Mouse (Mus musculus): ENCODE measurements around the gene Lingo1. TPM values are rescaled to one million over a fixed set of nuclear protein-coding genes. Genes with fewer than 3 reads are reported as not detected.

Gene Lingo1
- polyA plus RNA-seq, 1 experiment = 1.2 TPM

DNA sequence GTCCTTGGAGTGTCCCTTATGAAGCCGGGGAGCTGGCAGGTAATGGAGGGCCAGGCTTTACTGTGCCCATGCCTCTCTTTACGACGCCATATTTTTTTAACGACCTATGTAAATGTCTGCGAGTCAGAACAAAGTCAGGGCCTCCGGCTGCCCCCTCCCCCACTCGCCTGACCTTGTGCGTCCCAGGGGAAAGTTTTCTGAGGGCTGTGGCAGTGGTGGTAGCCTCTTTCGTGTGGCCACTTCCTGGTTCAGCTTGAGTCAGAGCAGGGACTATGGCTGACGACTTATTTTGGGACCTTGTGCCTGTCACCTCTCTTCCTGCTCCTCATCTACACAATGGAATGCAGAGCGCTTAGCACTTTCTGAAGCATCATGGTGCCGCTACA, 183.5 kb downstream of the Lingo1 start:
- no peaks in the 10 kb centered on the region for H3K36me3 ChIP-seq (ENCODE audit: control insufficient read depth, insufficient read depth)
- H3K4me3 ChIP-seq = no peak overlapping the region
- TF ChIP-seq MYOD1 (IDR thresholded peaks at IDR 0.05; ENCODE audit: control insufficient read depth in 1 of 3, insufficient read length in 2 of 3, low read depth in 2 of 3) = no peak
- no peak for TF ChIP-seq SRF (IDR thresholded peaks at IDR 0.05; ENCODE audit: control insufficient read depth, insufficient read length, low read depth)
- no peak for TF ChIP-seq E2F4 (IDR thresholded peaks at IDR 0.05; ENCODE audit: insufficient read depth)
- no peak for TF ChIP-seq REST (IDR thresholded peaks at IDR 0.05; ENCODE audit: insufficient read depth, insufficient read length)
- TF ChIP-seq TCF3 (IDR thresholded peaks at IDR 0.05; ENCODE audit: insufficient read length, low read depth) = no peak
- TF ChIP-seq CEBPB (IDR thresholded peaks at IDR 0.05; ENCODE audit: insufficient read depth, poor library complexity, severe bottlenecking) = no peak
- no peak for TF ChIP-seq MYOG (IDR thresholded peaks at IDR 0.05; ENCODE audit: control insufficient read depth in 1 of 3, insufficient read depth in 1 of 3, insufficient read length in 2 of 3, low read depth in 2 of 3)
- TF ChIP-seq TCF12 (IDR thresholded peaks at IDR 0.05; ENCODE audit: insufficient read depth, poor library complexity, severe bottlenecking) = no peak
- TF ChIP-seq POLR2AphosphoS2 (IDR thresholded peaks at IDR 0.05; ENCODE audit: insufficient read length, low read depth) = no peak
- TF ChIP-seq POLR2A (IDR thresholded peaks at IDR 0.05; ENCODE audit: insufficient read length, low read depth) = no peak
- no peak for TF ChIP-seq MAX (IDR thresholded peaks at IDR 0.05; ENCODE audit: low read depth)
- TF ChIP-seq USF1 (IDR thresholded peaks at IDR 0.05; ENCODE audit: low read depth) = no peak
- no peaks in the 10 kb centered on the region for H3K79me2 ChIP-seq (ENCODE audit: control insufficient read depth, insufficient read depth)
- H3K4me2 ChIP-seq (ENCODE audit: low read depth) = no peak overlapping the region
- H3ac ChIP-seq (ENCODE audit: control insufficient read depth, insufficient read length) = no peak overlapping the region
- H3K27me3 ChIP-seq (ENCODE audit: control insufficient read depth, insufficient read depth, insufficient read length) = peaks cover 25% of the 10 kb centered on the region

DNA sequence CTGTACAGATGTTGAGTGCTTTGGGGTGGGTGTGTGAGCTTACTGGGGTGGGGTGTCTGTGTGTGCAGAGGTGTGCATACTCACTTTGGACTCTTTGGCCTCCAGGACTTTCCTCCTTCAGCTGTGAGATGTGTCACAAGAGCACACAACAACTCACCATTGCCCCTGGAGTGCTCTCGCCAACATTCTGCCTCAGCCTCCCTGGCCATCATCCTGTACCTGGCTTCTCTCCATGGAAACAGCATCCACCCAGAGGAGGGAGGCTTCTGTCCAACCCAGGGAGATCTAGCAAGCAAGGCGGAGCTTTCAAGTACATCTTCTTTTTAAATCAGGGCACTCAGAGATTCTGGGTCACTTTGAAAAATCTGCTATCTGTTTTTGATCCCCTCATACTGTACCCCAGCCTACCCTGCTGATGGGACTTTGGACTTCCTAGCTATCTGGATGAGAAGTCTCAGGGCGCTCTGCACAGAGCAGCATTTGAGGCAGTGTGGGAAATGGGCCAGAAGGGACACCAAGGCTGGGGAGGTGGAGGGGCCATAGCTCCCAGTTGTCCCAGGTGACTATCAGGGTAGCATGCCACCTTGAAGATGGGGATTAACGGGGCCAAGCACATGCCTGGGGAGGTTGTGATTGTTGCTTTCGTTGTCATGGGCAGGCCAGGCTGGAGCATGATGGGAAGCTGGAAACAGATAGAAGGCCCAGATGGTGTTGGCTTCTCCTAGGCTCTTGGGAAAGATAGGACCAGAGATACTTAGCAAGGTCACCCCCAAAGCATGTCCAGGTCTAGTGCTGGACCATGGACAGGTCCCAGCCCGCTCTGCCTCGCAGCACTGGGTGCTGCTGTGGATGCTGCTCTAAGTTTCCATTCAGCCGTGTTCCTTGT, 184.1 kb downstream of the Lingo1 start:
- H3K4me2 ChIP-seq (ENCODE audit: low read depth) = no peak overlapping the region
- H3ac ChIP-seq (ENCODE audit: control insufficient read depth, insufficient read length) = no peak overlapping the region
- TF ChIP-seq MYOG (IDR thresholded peaks at IDR 0.05; ENCODE audit: control insufficient read depth in 1 of 3, insufficient read depth in 1 of 3, insufficient read length in 2 of 3, low read depth in 2 of 3) (no peak), REST (IDR thresholded peaks at IDR 0.05; ENCODE audit: insufficient read depth, insufficient read length) (peak; percentile 43), TCF3 (IDR thresholded peaks at IDR 0.05; ENCODE audit: insufficient read length, low read depth) (no peak), POLR2A (IDR thresholded peaks at IDR 0.05; ENCODE audit: insufficient read length, low read depth) (no peak)
- no peaks in the 10 kb centered on the region for H3K36me3 ChIP-seq (ENCODE audit: control insufficient read depth, insufficient read depth)
- H3K79me2 ChIP-seq (ENCODE audit: control insufficient read depth, insufficient read depth) = no peaks in the 10 kb centered on the region
- no peak overlapping the region for H3K4me3 ChIP-seq
- H3K27me3 ChIP-seq (ENCODE audit: control insufficient read depth, insufficient read depth, insufficient read length) = peaks cover 25% of the 10 kb centered on the region

DNA sequence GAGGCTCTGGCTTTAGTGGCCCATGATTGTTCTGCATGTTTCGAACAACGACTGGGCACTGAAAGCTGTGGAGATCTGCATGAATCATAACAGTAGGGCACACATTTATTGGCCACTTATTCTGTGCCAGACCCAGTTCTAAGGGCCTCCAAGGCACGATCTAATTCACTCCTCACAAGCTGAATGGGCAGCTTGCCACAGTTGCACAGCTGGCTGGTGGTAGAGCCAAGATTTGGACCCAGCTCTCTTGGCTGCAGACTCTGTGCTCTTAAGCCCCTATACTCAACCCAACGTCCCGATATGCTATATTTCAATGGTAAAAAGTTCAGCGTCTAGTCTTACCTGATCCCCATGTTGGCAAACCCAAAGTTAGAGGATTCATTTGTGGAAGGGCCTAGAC, 185.3 kb downstream of the Lingo1 start:
- Histone ChIP-seq H3K4me3 (no peak overlapping the region), H3K79me2 (ENCODE audit: control insufficient read depth, insufficient read depth) (no peaks in the 10 kb centered on the region), H3K27me3 (ENCODE audit: control insufficient read depth, insufficient read depth, insufficient read length) (peaks cover 25% of the 10 kb centered on the region)

DNA sequence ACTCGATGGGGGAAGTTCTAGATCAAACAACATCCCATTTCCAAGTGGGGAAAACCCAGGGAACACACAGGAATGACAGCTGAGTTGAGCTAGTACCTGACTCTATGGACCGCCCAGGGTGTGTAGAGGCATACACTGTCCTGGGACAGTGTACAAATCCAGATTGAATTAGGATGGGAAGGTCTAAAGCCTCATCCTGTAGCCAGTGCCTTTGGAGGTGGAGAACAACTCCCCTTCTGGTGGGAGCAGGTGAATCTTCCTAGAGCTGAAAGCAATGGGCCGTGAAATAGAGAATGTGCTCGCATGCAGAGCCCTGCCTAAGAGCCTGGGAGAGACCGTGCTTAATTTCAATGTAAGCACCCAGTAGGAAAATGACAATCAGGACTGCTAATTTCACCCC, 185.8 kb downstream of the Lingo1 start:
- H3K4me2 ChIP-seq (ENCODE audit: low read depth) = no peak overlapping the region
- no peak overlapping the region for H3K4me3 ChIP-seq
- H3K79me2 ChIP-seq (ENCODE audit: control insufficient read depth, insufficient read depth) = no peaks in the 10 kb centered on the region
- peaks cover 25% of the 10 kb centered on the region for H3K27me3 ChIP-seq (ENCODE audit: control insufficient read depth, insufficient read depth, insufficient read length)
- TF ChIP-seq POLR2A (IDR thresholded peaks at IDR 0.05; ENCODE audit: insufficient read length, low read depth) = no peak
- no peak for TF ChIP-seq MAX (IDR thresholded peaks at IDR 0.05; ENCODE audit: low read depth)
- TF ChIP-seq CEBPB (IDR thresholded peaks at IDR 0.05; ENCODE audit: insufficient read depth, poor library complexity, severe bottlenecking) = no peak
- TF ChIP-seq POLR2AphosphoS2 (IDR thresholded peaks at IDR 0.05; ENCODE audit: insufficient read length, low read depth) = no peak
- TF ChIP-seq MYOG (IDR thresholded peaks at IDR 0.05; ENCODE audit: control insufficient read depth in 1 of 3, insufficient read depth in 1 of 3, insufficient read length in 2 of 3, low read depth in 2 of 3) = no peak
- no peak for TF ChIP-seq REST (IDR thresholded peaks at IDR 0.05; ENCODE audit: insufficient read depth, insufficient read length)
- no peak for TF ChIP-seq MYOD1 (IDR thresholded peaks at IDR 0.05; ENCODE audit: control insufficient read depth in 1 of 3, insufficient read length in 2 of 3, low read depth in 2 of 3)
- TF ChIP-seq TCF12 (IDR thresholded peaks at IDR 0.05; ENCODE audit: insufficient read depth, poor library complexity, severe bottlenecking) = no peak
- TF ChIP-seq SRF (IDR thresholded peaks at IDR 0.05; ENCODE audit: control insufficient read depth, insufficient read length, low read depth) = no peak
- no peak for TF ChIP-seq USF1 (IDR thresholded peaks at IDR 0.05; ENCODE audit: low read depth)
- no peak for TF ChIP-seq E2F4 (IDR thresholded peaks at IDR 0.05; ENCODE audit: insufficient read depth)
- TF ChIP-seq TCF3 (IDR thresholded peaks at IDR 0.05; ENCODE audit: insufficient read length, low read depth) = no peak
- no peak overlapping the region for H3ac ChIP-seq (ENCODE audit: control insufficient read depth, insufficient read length)
- no peaks in the 10 kb centered on the region for H3K36me3 ChIP-seq (ENCODE audit: control insufficient read depth, insufficient read depth)

More for the DNA sequence above, 185.3 kb downstream of the Lingo1 start:
- Histone ChIP-seq H3K4me2 (ENCODE audit: low read depth) (no peak overlapping the region), H3ac (ENCODE audit: control insufficient read depth, insufficient read length) (no peak overlapping the region), H3K36me3 (ENCODE audit: control insufficient read depth, insufficient read depth) (no peaks in the 10 kb centered on the region)
- TF ChIP-seq MAX (IDR thresholded peaks at IDR 0.05; ENCODE audit: low read depth) (no peak), CEBPB (IDR thresholded peaks at IDR 0.05; ENCODE audit: insufficient read depth, poor library complexity, severe bottlenecking) (no peak), TCF12 (IDR thresholded peaks at IDR 0.05; ENCODE audit: insufficient read depth, poor library complexity, severe bottlenecking) (no peak), POLR2A (IDR thresholded peaks at IDR 0.05; ENCODE audit: insufficient read length, low read depth) (no peak), E2F4 (IDR thresholded peaks at IDR 0.05; ENCODE audit: insufficient read depth) (no peak), MYOG (IDR thresholded peaks at IDR 0.05; ENCODE audit: control insufficient read depth in 1 of 3, insufficient read depth in 1 of 3, insufficient read length in 2 of 3, low read depth in 2 of 3) (no peak), SRF (IDR thresholded peaks at IDR 0.05; ENCODE audit: control insufficient read depth, insufficient read length, low read depth) (no peak), TCF3 (IDR thresholded peaks at IDR 0.05; ENCODE audit: insufficient read length, low read depth) (no peak), REST (IDR thresholded peaks at IDR 0.05; ENCODE audit: insufficient read depth, insufficient read length) (no peak), USF1 (IDR thresholded peaks at IDR 0.05; ENCODE audit: low read depth) (no peak), POLR2AphosphoS2 (IDR thresholded peaks at IDR 0.05; ENCODE audit: insufficient read length, low read depth) (no peak), MYOD1 (IDR thresholded peaks at IDR 0.05; ENCODE audit: control insufficient read depth in 1 of 3, insufficient read length in 2 of 3, low read depth in 2 of 3) (no peak)

Measured in myocyte (in vitro differentiated cells).